Mouse (Mus musculus) spleen, postnatal 14 days (tissue): Measurements from ENCODE around the gene Emb.

Source experiments
- DNase-seq, 2 experiments: peaks; one replicate each; pipeline ENCODE4 v3.0.0; 2021 to 2022; ENCODE audit warnings: low spot score in 2 of 2

The Emb gene

DNA sequence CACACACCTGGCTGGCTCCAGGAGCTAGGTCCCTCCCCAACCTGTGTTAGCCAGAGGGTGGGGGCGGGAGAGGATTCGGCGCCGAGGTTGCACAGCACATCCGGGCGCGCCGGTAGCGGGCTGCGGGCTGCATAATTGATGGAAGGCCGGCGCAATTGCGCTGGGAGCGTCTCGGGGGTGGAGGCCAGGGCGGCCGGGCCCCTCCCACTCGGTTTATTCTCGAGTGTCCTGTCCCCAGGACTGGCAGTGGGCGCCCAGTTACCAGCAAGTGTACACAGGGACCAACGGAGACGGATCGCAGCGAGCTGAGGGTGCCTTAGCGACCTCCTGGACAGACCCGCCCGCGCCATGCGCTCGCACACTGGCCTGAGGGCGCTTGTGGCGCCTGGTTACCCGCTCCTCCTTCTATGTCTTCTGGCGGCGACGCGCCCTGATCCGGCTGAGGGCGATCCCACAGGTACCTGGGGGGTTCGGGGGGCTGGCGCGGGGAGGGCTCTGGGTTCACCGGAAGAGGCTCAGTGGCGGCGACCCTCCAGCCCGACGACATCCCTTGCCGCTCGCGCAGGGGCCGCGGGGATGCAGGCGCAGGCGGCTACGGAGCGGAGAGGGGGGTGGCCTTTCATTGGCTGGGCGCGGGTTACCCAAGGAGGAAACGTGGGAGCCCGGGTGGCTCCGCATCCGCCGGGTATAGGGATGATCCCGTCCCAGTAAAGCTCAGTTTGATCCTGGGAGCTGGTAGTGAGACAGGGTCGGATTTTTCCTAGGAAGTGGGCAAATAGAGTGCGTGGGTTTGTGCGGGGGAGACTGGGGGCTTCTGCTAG, 12.4 kb downstream of the Emb start, which contains the start of gene Gm17509:
Gm17509 (minus strand) TSS at position 575 of the 821 bp plus-strand sequence.
- peak; percentile 31 to 32 for DNase-seq

GRCm38 (mm10) chr13:117223125-117223524, 14.8 kb downstream of the Emb start:
- DNase-seq, result no peak

DNA sequence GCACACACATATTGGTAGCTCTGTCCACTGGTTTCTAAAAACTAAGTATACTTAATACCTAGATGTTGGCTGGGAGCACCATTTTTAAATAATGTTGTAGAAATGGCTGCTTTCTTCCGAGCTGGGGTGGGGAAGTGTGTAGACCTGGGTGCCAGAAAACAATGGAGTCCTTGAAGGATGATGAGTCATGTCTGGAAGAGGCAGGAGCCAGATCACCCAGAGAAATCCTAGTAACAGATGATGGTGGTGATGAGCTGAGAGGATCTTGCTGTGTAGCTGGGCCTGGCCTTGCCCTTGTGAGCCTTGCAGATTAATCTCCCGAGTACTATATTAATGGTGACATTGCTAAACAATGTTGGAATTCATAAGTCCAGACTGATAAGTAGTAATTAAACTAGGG, 16.6 kb downstream of the Emb start:
- no peak for DNase-seq

DNA sequence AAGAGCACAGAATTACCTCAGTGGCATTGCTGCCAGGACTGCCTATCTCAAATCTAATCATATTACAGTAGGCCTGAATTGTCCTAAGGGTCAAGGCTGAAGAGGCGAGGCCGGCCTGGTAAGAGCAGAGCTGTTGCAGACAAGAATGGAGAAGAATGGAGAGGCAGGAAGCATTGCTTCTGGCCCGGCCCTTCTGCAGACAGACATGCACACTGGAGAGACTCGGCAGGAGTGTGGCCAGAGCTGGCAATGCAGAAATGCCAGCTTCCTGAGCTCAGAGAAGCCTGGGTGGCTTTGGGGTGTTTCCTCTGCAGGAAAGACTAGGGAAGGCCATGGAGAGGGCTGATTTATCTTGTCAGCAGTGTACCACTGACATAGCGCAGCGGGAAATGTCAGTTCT, 17.2 kb downstream of the Emb start:
- no peak for DNase-seq

DNA sequence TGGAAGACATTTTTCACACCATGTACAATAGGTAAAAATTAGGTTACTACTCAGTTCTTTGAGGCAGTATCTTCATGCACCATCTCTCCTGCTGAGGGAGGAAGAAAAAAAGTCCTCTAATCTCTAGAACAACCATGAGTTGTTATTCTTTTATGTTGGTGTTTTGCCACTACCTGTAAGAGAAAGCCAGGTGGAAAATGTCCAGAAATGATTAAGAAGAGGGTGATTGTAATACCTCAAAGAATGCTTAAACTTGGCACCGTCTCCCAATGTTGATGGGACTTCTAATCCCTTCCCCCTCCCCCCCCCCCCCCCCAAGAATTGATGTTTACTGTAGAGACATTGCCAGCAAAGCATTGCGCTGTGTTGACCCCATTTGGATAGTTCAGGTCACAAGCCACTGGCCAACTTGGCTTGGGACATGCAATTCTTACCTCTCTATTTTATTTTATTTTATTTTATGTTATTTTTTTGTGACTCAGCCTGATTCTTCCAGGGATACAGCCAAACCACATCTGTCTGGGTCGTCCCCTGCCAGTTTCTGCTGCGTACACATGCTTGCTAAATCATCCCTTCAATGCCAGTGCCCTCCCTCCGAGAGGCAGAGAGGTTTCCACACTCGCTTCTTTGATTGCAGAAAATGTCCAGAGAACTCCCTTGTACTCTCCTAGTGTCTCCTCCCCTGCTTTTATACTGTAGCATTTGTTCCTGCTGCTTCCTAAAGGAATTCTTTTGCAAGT, 22.2 kb downstream of the Emb start:
- no peak for DNase-seq

GRCm38 (mm10) chr13:117233808-117234207, 25.5 kb downstream of the Emb start:
- no peak for DNase-seq

- no peak for DNase-seq
These were observed 26.1 kb downstream of the Emb start for GRCm38 (mm10) chr13:117234486-117234885.

GRCm38 (mm10) chr13:117235530-117236212, 27.3 kb downstream of the Emb start:
- no peak for DNase-seq

DNA sequence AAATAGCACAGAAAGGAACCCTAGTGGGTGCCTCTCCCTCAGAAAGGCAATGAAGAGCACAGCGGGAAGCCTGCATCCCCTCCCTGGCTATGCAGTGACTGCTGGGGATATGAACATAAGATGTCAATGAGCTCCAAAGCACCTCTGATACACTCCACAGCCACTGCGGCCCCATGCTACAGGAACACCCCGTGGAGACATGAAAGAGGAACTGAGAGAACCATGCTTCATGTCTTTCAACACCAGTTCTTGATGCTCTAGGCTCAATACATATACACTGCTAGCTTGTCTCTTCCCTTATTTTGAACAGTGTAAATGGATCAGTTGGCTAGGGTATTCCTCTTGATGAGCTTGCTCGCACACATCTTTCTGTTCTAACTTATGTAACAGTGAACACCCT, 28.8 kb downstream of the Emb start:
- peak in 1 of 2 experiments; percentile 25 for DNase-seq

DNA sequence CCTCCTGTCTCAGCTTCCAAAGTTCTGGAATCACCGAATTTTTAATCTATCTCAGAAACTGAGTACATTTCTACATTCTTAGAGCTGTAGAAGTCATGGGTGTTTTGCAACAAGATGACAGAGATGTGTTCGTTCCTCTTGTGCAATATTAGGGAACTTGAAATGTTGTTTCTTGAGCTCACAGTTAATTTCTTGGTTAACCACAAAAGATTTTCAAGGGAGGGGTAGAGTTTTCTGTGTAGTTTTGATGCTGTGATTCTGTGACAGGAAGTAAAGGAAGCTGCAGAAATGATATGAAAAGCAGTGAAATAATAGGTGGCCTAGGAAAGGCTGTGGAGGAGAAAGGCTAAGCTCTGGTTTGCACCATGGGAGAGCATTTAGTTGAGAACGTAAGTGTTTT, 33.7 kb downstream of the Emb start:
- DNase-seq, result no peak

- no peak for DNase-seq
These were observed 34.3 kb downstream of the Emb start for GRCm38 (mm10) chr13:117242621-117243020.

DNA sequence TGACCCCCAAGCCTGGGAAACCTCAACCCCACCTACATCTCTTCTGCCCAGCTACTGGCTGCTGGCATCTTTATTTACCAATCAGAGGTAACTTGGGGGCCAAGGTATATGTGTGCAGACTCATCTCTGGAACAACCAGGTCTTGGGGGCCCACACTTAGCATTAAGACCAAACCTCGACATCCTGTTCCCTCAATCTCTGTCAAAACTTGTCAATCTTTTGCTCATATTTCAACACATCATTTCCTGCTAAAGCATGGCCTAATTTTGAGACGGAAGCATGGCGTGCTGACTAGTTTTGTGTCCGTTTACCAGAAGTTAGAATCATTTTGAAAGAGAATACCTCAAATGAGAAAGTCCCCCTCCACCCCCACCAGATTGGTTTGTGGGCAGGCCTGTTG, 52.4 kb downstream of the Emb start:
- no peak for DNase-seq

DNA sequence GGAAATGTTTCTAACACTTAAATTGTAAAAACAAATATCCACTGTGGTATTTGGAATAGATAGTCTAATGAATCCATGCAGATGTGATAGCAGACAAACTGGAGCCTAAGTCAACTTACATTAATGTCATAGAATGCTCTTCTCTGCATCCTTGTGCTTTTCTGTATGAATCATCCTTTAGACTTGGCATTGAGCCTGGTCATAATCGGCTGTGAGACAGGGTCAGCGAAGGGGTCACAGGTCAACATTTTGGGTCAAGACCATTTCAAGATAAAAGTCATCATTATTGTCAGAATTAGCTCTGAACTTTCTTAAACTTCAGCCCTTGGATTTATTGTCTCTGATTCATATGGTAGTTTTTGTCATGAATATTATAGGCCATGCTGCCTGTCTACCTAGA, 57.8 kb downstream of the Emb start:
- no peak for DNase-seq

- no peak for DNase-seq
These were observed 59.6 kb downstream of the Emb start for GRCm38 (mm10) chr13:117267963-117268362.

DNA sequence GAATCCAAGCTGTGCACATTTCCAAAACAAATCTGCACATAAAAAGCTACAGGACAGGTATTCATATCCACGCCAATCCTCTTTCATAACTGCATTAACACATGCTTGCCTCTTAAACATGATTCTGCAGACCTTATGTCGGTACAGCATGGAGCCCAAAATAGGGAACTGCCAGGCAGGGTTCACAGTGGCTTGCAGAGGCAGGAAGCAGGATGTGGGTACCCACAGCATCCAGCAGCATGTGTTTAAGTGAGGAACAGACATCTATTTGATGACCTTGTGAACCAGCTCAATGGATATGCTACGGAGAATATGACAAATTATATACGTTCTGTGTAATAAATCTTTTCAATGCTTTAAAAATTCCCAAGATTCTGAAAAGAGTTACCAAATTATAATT, 75.7 kb downstream of the Emb start:
- DNase-seq, result peak; percentile 10 to 24

DNA sequence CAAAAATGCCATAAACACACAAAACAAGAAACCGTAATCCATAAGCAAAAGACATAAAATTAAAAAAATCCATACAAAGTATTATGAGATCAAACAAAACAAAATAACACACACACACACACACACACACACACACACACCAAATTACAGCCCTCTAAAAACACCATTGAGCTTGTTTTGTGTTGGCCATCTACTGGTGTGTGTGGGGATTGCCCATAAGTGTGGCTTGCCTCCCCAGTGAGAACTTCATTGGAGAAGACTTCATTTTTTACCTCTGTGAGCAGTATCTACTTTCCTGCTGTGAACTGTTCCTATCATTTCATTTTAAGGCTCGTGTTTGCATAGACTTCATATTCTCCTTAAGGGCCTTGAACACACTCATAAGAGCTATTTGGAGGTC, 78.6 kb downstream of the Emb start:
- no peak for DNase-seq

- DNase-seq, result no peak
These were observed 79.1 kb downstream of the Emb start for GRCm38 (mm10) chr13:117287400-117287799.

DNA sequence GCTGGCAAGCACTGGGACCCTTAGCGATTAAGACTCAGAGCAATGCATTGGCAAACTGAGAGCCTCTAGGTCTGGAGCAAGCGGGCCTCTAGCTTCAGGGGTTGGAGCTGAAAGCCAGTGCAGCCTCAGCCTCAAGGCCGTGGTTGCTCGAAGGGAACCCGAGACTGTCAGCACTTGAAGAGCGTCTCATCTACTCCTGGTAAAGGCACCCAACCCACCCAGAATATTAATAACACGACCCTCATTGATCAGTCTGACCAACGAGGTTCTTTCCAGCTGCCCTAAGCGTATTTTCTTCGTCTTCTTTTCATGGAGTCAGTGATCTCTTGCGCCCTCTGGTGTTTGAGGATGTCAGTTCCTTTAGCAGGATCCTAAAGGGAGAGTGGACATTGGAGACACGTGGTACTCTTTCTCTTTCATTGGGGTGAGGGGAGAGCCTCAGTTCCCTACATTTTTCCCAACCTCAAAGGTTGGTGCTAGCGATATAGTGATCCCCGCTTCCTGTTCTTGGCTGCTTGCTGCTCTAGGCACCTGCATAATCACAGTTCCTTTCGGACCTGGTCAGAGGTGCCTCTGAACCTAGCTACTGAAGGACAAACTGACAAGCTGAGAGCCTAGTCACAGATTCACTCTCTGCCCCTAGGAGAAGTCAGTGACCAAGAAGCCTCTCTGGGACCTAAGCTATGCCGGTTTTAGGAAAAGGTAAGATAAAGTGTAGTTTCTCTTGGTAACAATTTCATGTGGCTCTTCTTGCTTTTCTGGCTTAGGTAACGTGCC, 81.3 kb downstream of the Emb start:
- DNase-seq, result peak in 1 of 2 experiments; percentile 53

DNA sequence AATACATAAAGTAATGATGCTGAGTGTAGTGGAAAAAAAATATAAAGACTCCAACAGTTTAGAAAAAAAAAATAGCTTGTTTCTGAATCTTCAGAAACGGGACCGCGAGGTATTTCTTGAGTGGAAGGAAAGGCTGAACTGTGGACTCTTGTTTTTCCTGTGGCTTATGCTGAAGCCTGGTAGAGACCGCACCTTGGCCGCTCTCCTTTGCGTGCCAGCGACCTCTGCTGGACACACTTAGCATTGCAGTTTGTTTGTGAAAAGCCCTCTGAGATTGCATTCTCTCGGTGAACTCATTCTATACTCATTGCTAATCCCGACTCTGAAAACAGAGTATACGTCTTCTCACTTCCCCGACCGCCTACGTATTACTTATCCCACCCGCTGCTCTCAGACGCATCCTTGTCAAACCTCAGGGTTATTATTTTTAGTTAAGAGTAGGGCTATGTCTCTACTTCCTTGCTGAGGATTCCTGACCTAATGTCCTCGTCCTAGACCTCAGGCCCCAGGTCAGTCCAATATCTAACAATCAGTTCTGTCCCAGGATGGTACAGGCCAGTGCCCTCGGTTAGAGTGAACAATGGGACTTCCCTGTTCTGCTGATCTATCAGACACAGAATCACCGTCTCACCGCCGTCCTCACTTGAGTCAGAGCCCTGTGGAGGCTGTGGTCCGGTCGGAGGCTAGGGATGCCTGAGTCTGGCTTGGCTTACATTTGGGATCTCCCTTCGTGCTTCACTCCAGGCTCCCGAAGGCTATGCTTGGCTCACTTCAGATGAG, 103.3 kb downstream of the Emb start:
- peak; percentile 24 to 62 for DNase-seq
